Mouse (Mus musculus): ENCODE results near the gene Cln6. TPM values are rescaled to one million over a fixed set of nuclear protein-coding genes. Genes with fewer than 3 reads are reported as not detected.
"Not testable (repeated sequence)": the region's sequence is repeated elsewhere in the genome, so short reads cannot be mapped to it uniquely, and the experiment has no call there.

Cln6 gene
- 10 to 100 TPM; 10.3 to 13.7 TPM for total RNA-seq (2021)

GRCm38 (mm10) chr9:62838506-62839171 is at the start of gene Cln6:
Gene Cln6 (plus strand): TSS chr9:62838785.
- intact Hi-C loops (cut with DNase I) = no loop called here
- peak; percentile 61 to 75 for DNase-seq (ENCODE audit: low spot score in 2 of 2)

GRCm38 (mm10) chr9:62789856-62790255 is 48.7 kb upstream of the Cln6 start:
- intact Hi-C loops (cut with DNase I) = no loop called here
- peak in 1 of 2 experiments; percentile 22 for DNase-seq (ENCODE audit: low spot score in 2 of 2)

DNA sequence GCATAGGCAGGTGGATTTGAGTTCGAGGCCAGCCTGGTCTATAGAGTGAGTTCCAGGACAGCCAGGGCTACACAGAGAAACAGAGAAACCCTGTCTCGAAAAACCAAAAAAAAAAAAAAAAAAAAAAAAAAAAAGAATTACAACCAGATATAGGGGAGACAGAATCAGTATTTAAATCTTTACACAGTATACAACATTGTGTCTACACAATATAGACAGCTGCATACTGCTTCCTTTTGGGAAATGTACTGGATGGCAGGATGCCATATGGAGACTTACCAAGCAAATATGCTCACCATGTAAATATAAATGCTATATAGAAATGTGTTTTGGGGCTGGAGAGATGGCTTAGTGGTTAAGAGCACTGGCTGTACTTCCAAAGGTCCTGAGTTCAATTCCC is 39.4 kb upstream of the Cln6 start:
- intact Hi-C loops (cut with DNase I); DNase-seq (ENCODE audit: low spot score in 2 of 2): not testable (repeated sequence)

DNA sequence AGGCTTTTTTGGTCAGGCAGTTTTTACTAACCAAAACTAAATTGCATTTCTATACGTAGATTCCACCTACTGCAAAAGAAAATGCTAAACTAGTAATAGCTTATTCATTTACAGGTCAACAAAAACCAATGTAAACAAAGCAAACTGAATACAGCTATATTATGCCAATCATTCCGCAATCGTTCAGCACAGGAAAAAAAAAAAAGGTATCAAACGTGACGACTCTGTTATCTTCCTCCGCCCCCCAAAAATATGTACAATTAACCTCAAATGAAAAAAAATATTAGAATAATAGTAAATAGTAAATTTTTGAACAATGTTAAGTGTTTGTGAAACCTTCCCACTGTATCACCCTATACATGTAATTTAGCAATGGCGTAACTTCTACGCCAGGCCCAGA is 28.5 kb upstream of the Cln6 start:
- intact Hi-C loops (cut with DNase I) = loop anchor here (2.0 kb wide), 1 partner anchor 19 kb away; no protein-coding TSS in a partner anchor
- DNase-seq (ENCODE audit: low spot score in 2 of 2) = no peak

GRCm38 (mm10) chr9:62810543-62811515 is 27.8 kb upstream of the Cln6 start:
- intact Hi-C loops (cut with DNase I) = loop anchor here (2.0 kb wide), 1 partner anchor 18 kb away; no protein-coding TSS in a partner anchor
- peak in 1 of 2 experiments; percentile 42 for DNase-seq (ENCODE audit: low spot score in 2 of 2)

DNA sequence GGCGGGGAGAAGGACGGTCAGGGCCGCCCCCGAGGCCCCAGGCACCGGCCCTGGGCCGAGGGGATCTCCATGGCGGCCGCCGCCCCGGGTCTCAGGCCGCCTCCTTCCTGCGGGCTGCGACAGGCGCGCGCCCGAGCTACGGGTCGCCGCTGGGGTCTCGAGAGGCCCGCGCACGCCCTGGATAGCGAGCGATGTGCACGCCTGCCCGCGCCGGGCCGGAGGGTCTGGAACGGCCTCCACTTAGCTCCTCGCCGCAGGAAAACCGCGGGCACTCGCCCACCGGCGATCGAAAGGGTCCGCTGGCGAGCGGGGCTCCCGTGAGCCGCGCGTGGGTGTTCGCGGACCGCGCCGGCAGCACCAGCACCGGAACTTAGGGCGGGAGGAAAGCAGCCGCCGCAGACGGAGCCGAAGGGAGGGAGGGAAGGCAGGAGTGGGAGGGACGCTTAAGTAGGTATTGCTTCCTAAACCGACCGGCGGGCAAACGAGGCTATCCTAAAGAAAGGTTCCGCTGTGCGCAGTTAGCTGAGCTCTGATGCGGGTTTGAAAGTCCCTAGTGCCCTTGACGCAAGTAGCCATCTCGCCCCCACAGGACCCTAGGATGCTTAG is 27.0 kb upstream of the Cln6 start, which contains the start of gene Fem1b:
TSS of gene Fem1b (minus strand) at position 419 of the 606 bp plus-strand sequence.
- peak; percentile 94 for DNase-seq (ENCODE audit: low spot score in 2 of 2)
- intact Hi-C loops (cut with DNase I) = loop anchor here (2.0 kb wide), 1 partner anchor 17 kb away; no protein-coding TSS in a partner anchor

DNA sequence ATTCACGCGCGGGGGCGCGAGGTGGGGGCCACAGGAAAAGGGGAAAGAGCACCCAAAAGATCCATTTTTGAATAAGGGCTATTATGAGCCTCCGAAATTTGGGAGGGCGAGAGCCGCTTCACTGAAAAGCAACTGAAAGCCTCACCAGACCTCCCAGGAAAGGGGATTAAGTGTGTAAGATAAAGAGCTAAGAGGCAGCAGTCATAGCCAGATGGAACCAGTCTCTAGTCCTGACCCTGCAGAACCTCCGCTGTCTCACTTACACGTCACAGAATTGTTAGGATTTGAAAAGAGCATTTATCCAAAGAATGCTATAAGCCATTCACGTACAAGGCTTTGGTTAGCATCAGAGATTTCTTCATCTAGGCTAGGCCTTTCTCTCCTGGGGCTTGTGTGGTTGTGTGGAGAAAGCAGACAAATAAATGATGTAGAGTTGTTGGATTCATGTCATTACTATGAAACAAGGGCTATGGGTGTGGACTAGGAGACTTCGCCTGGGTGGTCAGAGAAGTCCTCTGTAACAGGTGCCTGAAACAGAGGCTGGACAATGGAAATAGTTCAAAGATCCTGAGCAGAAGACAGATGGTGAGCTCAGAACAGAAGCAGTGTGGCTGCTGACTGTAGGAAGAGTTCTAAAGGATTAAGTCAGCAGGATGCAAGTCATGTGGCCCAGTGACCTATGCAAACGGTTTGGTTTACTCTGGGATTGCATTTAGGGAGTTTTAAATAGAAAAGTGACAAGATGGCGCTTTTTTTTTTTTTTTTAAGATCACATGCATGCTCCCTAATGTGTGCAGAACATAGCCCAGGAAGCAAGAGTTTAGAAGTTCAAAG is 26.2 kb upstream of the Cln6 start:
- DNase-seq (ENCODE audit: low spot score in 2 of 2) = no peak
- intact Hi-C loops (cut with DNase I) = no loop called here

DNA sequence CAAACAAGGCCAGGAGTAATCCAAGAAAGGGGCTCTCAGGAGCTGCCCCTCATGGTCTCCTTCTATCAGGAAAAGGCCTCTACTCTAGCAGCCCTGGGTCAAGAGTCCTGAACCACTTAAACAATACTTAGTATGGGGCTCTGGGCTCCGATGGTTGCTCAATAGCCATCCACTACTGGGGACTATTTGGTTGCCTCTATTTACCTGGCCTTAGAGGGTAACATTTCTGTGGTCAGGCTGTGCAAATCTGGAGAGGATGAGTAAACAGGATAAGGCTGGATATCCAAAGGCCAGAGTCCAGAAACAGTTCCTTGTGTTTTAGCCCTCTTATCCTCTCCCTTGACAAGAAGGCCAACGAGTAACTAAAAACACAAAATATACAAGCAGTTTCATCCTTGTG is 23.8 kb upstream of the Cln6 start:
- intact Hi-C loops (cut with DNase I) = no loop called here
- DNase-seq (ENCODE audit: low spot score in 2 of 2) = no peak

DNA sequence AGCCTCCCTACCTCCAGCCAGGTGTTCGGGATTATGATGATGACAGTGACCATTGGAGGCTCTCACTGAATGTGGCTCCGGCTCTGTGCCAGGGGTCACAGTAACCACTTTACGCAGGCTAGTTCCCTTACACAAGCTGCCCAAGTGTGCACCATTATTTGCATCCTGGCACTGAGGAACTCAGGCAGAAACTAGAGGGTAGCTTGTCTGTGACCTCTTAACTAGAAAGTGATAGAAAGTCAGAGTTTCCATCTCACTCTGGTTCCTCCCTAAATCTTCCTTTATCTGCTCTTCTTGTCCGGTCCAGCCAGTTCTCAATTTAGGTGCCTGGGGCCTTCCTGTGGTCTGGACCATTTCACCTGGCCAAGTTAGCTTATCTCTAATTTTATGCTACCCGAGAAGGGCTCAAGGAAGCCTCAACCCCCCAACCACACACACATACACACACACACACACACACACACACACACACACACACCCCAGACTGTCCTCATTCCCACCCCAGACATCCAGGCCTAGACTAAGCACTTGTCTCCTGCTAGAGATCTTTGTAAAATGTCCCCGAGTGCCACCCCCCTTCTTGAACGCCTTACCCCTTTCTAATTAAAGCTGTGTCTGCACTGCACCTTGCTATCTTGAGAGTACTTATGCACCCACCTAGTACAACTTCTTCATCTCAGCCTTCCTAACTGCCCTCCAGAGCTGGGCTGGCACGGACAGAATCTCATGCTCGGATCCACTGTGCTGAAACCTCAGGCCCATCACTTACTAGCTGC is 22.1 kb upstream of the Cln6 start:
- DNase-seq (ENCODE audit: low spot score in 2 of 2) = no peak
- intact Hi-C loops (cut with DNase I) = no loop called here

- peak; percentile 29 to 50 for DNase-seq (ENCODE audit: low spot score in 2 of 2)
- intact Hi-C loops (cut with DNase I) = no loop called here
Measured at GRCm38 (mm10) chr9:62817099-62817571, 21.4 kb upstream of the Cln6 start.

DNA sequence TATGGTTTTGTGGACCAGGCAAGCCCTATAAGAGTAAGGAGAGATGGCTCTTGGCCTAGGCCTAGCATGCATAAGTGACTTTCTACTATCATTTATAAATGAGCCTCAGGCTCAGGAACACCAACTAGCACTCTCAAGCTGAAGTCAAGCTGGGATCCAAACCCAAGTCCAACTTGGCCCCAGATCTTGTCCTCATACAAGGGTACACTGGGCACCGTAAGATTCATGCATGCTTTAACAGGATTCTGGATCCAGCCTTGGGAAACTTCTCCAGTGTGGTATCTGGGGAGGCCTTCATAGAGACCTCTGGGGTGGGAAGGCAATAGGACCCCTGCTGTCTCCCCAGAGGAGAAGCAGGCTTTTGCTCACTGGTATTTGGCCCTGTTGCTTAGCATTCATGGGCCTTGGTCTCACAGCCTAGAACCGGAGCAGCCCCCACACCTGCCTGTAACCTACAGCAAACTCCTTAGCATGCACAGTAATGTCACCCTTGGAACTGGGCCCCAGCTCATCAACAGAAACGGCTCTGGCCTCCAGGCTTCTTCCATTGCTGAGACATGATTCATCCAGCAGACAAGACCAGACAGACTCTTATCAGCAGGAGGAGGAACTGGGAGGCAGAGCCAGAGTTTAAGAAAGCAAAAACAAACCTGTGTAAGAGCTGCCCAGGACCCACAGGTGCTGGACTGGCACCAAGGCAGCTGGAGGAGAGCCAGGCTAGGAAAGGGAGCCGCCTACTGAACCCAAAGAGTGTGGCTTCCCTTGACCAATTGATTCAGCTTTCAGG is 20.6 kb upstream of the Cln6 start:
- no peak for DNase-seq (ENCODE audit: low spot score in 2 of 2)
- intact Hi-C loops (cut with DNase I) = no loop called here

DNA sequence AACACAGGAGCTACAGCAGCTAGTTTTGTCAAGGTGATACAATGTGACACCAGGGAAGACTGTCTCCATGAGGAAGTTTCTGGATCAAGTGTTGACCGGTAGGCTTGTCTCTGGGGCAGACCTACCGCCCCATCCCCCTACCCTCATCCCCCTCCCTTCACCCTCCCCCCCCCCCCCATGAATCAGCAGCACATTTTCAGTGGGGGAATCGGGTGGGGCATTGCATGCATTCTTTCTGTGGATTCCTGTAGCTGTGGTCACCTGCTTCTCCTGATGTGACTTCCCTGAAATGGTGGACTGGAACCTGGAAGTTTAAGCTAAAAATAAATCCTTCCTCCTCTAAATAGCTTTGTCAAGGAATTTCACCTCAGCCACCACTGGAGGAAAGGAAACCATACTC is 19.1 kb upstream of the Cln6 start:
- intact Hi-C loops (cut with DNase I) = no loop called here
- no peak for DNase-seq (ENCODE audit: low spot score in 2 of 2)

DNA sequence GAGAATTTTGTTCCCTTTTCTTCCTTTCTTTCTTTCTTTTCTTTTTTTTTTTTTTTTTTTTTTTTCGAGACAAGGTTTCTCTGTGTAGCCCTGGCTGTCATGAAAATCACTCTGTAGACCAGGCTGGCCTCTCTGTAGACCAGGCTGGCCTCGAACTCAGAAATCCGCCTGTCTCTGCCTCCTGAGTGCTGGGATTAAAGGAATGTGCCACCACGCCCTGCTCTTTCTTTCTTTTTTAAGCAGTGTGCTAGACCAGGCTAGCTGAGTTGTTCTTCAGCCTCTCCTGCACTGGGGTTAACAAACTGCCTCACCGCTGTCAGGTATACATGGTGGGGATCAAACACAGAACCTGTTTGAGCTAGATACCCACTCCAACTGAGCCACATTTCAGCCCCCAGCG is 18.7 kb upstream of the Cln6 start:
- intact Hi-C loops (cut with DNase I); DNase-seq (ENCODE audit: low spot score in 2 of 2): not testable (repeated sequence)

- intact Hi-C loops (cut with DNase I) = no loop called here
- no peak for DNase-seq (ENCODE audit: low spot score in 2 of 2)
Measured at GRCm38 (mm10) chr9:62820829-62821228, 17.8 kb upstream of the Cln6 start.

DNA sequence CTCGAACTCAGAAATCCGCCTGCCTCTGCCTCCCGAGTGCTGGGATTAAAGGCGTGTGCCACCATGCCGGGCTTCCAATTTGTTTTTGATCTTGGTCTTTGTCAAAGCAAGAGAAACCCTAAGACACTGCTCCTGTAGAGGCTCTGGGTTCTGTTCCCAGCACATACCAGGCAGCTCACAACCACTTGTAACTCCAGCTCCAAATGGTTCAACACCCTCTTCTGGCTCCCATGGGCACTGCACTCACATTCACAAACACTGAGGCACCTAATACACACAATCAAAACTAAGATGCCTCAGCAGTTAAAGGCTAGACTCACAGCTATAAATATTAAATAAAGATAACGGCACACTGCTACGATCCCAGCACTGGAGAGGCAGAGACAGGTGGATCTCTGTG is 16.8 kb upstream of the Cln6 start:
- DNase-seq (ENCODE audit: low spot score in 2 of 2) = no peak
- intact Hi-C loops (cut with DNase I) = no loop called here

DNA sequence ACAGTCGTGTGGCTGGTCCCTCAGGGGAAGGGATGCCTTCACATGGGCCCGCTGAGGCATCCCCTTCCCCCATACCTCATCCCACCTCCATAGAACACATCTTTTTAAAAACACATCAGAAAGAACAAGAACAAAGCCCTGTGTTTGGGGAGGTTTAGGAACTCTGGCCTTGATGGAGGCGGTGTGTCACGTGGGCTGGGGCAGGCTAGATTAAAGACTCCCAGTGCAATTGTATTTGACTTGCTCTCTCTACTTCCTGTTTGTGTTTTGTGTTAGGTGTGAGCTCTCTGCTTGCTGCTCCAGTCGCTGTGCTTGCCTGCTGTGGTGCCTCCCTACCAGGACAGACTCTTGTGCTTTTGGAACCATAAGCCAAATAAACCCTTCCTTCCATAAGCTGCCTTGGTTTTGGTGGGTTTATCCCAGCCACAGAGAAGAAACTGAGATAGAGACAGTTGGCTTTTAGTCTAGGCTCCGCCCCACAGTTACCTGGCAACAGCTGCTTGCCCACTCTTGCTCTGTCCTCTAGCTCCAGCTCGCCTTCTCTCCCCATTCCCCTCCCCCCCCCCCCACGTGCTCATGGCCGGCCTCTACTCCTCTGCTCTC is 12.7 kb upstream of the Cln6 start:
- intact Hi-C loops (cut with DNase I) = loop anchor here (5.0 kb wide), 1 partner anchor 44 kb away; no protein-coding TSS in a partner anchor
- no peak for DNase-seq (ENCODE audit: low spot score in 2 of 2)

GRCm38 (mm10) chr9:62826456-62826855 is 12.1 kb upstream of the Cln6 start:
- intact Hi-C loops (cut with DNase I) = loop anchor here (5.0 kb wide), 1 partner anchor 44 kb away; no protein-coding TSS in a partner anchor
- no peak for DNase-seq (ENCODE audit: low spot score in 2 of 2)

All from left cerebral cortex, postnatal 36 days (tissue).